Mouse (Mus musculus) erythroblast, embryonic 14.5 days (primary cell): Measurements from ENCODE around the gene Ptprr.

ENCODE experiments used
- GATA1 ChIP-seq: IDR thresholded peaks from 2 replicates; pipeline ENCODE4 v1.6.1; 2012; ENCODE audit warnings: low read length, inconsistent platforms, mixed read lengths
- TAL1 ChIP-seq: IDR thresholded peaks from 3 replicates; pipeline ENCODE4 v1.6.1; 2012; ENCODE audit warnings: low read length, inconsistent platforms, mixed read lengths

DNA sequence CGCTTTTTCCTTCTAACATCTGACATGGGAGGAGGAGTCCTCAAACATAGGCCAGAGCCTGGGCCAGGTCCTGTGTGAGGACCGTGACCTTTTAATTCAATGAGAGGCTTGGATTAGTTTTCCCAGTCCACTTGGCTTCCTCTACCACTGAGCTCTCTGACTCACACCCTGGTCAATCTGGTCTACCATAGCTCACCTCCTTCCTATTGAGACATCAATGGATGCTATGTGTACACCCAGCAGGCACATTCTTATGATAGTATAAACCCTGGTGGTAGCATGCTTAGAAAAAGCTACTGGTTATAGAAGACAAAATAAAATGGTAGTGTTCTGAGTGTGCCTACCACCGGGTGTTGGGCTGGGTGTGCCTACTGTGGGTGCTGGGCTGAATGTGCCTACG lies 278.4 kb downstream of the Ptprr start:
- TF ChIP-seq TAL1 (no peak), GATA1 (no peak)
